Mouse (Mus musculus): ENCODE results near the gene Srrm2. TPM values are rescaled to one million over a fixed set of nuclear protein-coding genes. Genes with fewer than 3 reads are reported as not detected.

The Srrm2 gene
- polyA plus RNA-seq, 1 experiment from 2014 or later, result 501 TPM

GRCm38 (mm10) chr17:23789749-23790268 lies 523 bp upstream of the Srrm2 start:
- no peaks in the 10 kb centered on the region for H3K27me3 ChIP-seq (replicated peaks)
- no peaks in the 10 kb centered on the region for H3K9me3 ChIP-seq
- H3K4me3 ChIP-seq (replicated peaks), result peak overlapping the region; percentile 46
- H3K4me1 ChIP-seq, result peaks cover 10% of the 10 kb centered on the region
- no peak for ATAC-seq (ENCODE audit: insufficient read depth, low FRiP score, low read depth)
- peak overlapping the region; percentile 67 for H3K4me2 ChIP-seq
- peak overlapping the region; percentile 62; the same call in 1 of the 2 replicates for H3K27ac ChIP-seq
- 18% methylated on average over 8 of the region's 8 CpGs for WGBS
- no peak overlapping the region for H3K9ac ChIP-seq
- no peaks in the 10 kb centered on the region for H3K36me3 ChIP-seq

- Histone ChIP-seq H3K27me3 (replicated peaks) (no peaks in the 10 kb centered on the region), H3K36me3 (no peaks in the 10 kb centered on the region), H3K4me3 (replicated peaks) (peak overlapping the region; percentile 46; the same call in 1 of the 2 replicates), H3K9me3 (no peaks in the 10 kb centered on the region), H3K4me2 (peak overlapping the region; percentile 67), H3K27ac (0 out of 2 replicates have a peak overlapping the region, but pooled peaks have one; percentile 62), H3K9ac (no peak overlapping the region), H3K4me1 (peaks cover 10% of the 10 kb centered on the region)
- 48% methylated on average over 2 of the region's 2 CpGs for WGBS
- ATAC-seq (ENCODE audit: insufficient read depth, low FRiP score, low read depth), result no peak
Observed at GRCm38 (mm10) chr17:23791079-23791357, 686 bp downstream of the Srrm2 start.

GRCm38 (mm10) chr17:23795323-23795722 lies 5.0 kb downstream of the Srrm2 start:
- Histone ChIP-seq H3K27ac (no peak overlapping the region), H3K4me3 (replicated peaks) (no peak overlapping the region), H3K36me3 (no peaks in the 10 kb centered on the region), H3K9me3 (no peaks in the 10 kb centered on the region), H3K4me2 (no peak overlapping the region), H3K4me1 (peaks cover 5% of the 10 kb centered on the region; the same call in 1 of the 2 replicates), H3K27me3 (replicated peaks) (no peaks in the 10 kb centered on the region), H3K9ac (no peak overlapping the region)
- 89% methylated on average over 8 of the region's 8 CpGs for WGBS
- no peak for ATAC-seq (ENCODE audit: insufficient read depth, low FRiP score, low read depth)

- Histone ChIP-seq H3K4me3 (replicated peaks) (no peak overlapping the region), H3K36me3 (no peaks in the 10 kb centered on the region), H3K9ac (no peak overlapping the region), H3K27ac (no peak overlapping the region), H3K27me3 (replicated peaks) (no peaks in the 10 kb centered on the region), H3K4me1 (no peaks in the 10 kb centered on the region), H3K4me2 (no peak overlapping the region), H3K9me3 (no peaks in the 10 kb centered on the region)
- ATAC-seq (ENCODE audit: insufficient read depth, low FRiP score, low read depth), result no peak
- 70% methylated on average over 7 of the region's 7 CpGs for WGBS
Observed at GRCm38 (mm10) chr17:23797316-23797715, 7.0 kb downstream of the Srrm2 start.

GRCm38 (mm10) chr17:23801627-23802026 lies 11.3 kb downstream of the Srrm2 start:
- H3K9me3 ChIP-seq, result no peaks in the 10 kb centered on the region
- 91% methylated on average over 10 of the region's 10 CpGs for WGBS
- no peak overlapping the region for H3K4me2 ChIP-seq
- no peak for ATAC-seq (ENCODE audit: insufficient read depth, low FRiP score, low read depth)
- no peaks in the 10 kb centered on the region for H3K36me3 ChIP-seq
- H3K9ac ChIP-seq, result no peak overlapping the region
- no peaks in the 10 kb centered on the region for H3K27me3 ChIP-seq (replicated peaks)
- no peaks in the 10 kb centered on the region for H3K4me1 ChIP-seq
- H3K27ac ChIP-seq, result no peak overlapping the region
- H3K4me3 ChIP-seq (replicated peaks), result no peak overlapping the region

- H3K27ac ChIP-seq, result peak overlapping the region; percentile 97
- WGBS, result under 1% methylated on average over 60 of the region's 60 CpGs
- H3K27me3 ChIP-seq (replicated peaks), result no peaks in the 10 kb centered on the region
- peak overlapping the region; percentile 99 for H3K4me3 ChIP-seq (replicated peaks)
- H3K9me3 ChIP-seq, result no peaks in the 10 kb centered on the region
- peak overlapping the region; percentile 95 for H3K9ac ChIP-seq
- H3K36me3 ChIP-seq, result peaks cover under 1% of the 10 kb centered on the region; the same call in 1 of the 2 replicates
- peak overlapping the region; percentile 69 for H3K4me2 ChIP-seq
- ATAC-seq (ENCODE audit: insufficient read depth, low FRiP score, low read depth), result peak; percentile 98
- peaks cover 5% of the 10 kb centered on the region for H3K4me1 ChIP-seq
Observed at GRCm38 (mm10) chr17:23802746-23803365, 12.5 kb downstream of the Srrm2 start.

GRCm38 (mm10) chr17:23803366-23804041 lies 13.2 kb downstream of the Srrm2 start:
- H3K27ac ChIP-seq, result peak overlapping the region; percentile 97
- H3K27me3 ChIP-seq (replicated peaks), result no peaks in the 10 kb centered on the region
- peak overlapping the region; percentile 59 for H3K4me2 ChIP-seq
- H3K36me3 ChIP-seq, result peaks cover 6% of the 10 kb centered on the region
- peaks cover 5% of the 10 kb centered on the region for H3K4me1 ChIP-seq
- under 1% methylated on average over 65 of the region's 83 CpGs for WGBS
- H3K4me3 ChIP-seq (replicated peaks), result peak overlapping the region; percentile 99
- no peaks in the 10 kb centered on the region for H3K9me3 ChIP-seq
- peak; percentile 45 for ATAC-seq (ENCODE audit: insufficient read depth, low FRiP score, low read depth)
- peak overlapping the region; percentile 95 for H3K9ac ChIP-seq

GRCm38 (mm10) chr17:23804426-23805085 lies 14.2 kb downstream of the Srrm2 start:
- H3K4me3 ChIP-seq (replicated peaks), result peak overlapping the region; percentile 99
- peak overlapping the region; percentile 95; the same call in 1 of the 2 replicates for H3K9ac ChIP-seq
- 1% methylated on average over 8 of the region's 8 CpGs for whole genome bisulfite sequencing
- ATAC-seq (ENCODE audit: insufficient read depth, low FRiP score, low read depth), result no peak
- H3K36me3 ChIP-seq, result peaks cover 16% of the 10 kb centered on the region
- H3K27me3 ChIP-seq (replicated peaks), result no peaks in the 10 kb centered on the region
- peak overlapping the region; percentile 59 for H3K4me2 ChIP-seq
- H3K4me1 ChIP-seq, result peaks cover 5% of the 10 kb centered on the region
- H3K27ac ChIP-seq, result no peak overlapping the region
- H3K9me3 ChIP-seq, result no peaks in the 10 kb centered on the region

- ATAC-seq (ENCODE audit: insufficient read depth, low FRiP score, low read depth), result no peak
- Histone ChIP-seq H3K27ac (peak overlapping the region; percentile 40; the same call in 1 of the 2 replicates), H3K27me3 (replicated peaks) (no peaks in the 10 kb centered on the region), H3K4me1 (peaks cover 5% of the 10 kb centered on the region), H3K4me3 (replicated peaks) (0 out of 2 replicates have a peak overlapping the region, but pooled peaks have one; percentile 11), H3K4me2 (peak overlapping the region; percentile 59), H3K9me3 (no peaks in the 10 kb centered on the region), H3K9ac (no peak overlapping the region), H3K36me3 (peaks cover 34% of the 10 kb centered on the region)
- 66% methylated on average over 25 of the region's 25 CpGs for WGBS
Observed at GRCm38 (mm10) chr17:23806867-23807266, 16.5 kb downstream of the Srrm2 start.

- Histone ChIP-seq H3K9me3 (no peaks in the 10 kb centered on the region), H3K36me3 (peaks cover 41% of the 10 kb centered on the region)
Observed at GRCm38 (mm10) chr17:23807918-23808317, 17.6 kb downstream of the Srrm2 start.

GRCm38 (mm10) chr17:23815641-23816040 lies 25.3 kb downstream of the Srrm2 start:
- H3K4me2 ChIP-seq, result no peak overlapping the region
- no peak overlapping the region for H3K9ac ChIP-seq
- no peaks in the 10 kb centered on the region for H3K9me3 ChIP-seq
- H3K36me3 ChIP-seq, result peaks cover 86% of the 10 kb centered on the region
- 0 out of 2 replicates have a peak, but pooled peaks have one; percentile 4 for ATAC-seq (ENCODE audit: insufficient read depth, low FRiP score, low read depth)
- no peak overlapping the region for H3K4me3 ChIP-seq (replicated peaks)
- WGBS, result 98% methylated on average over 16 of the region's 16 CpGs
- no peaks in the 10 kb centered on the region for H3K27me3 ChIP-seq (replicated peaks)
- no peaks in the 10 kb centered on the region for H3K4me1 ChIP-seq
- H3K27ac ChIP-seq, result no peak overlapping the region

More at GRCm38 (mm10) chr17:23807918-23808317, 17.6 kb downstream of the Srrm2 start:
- Histone ChIP-seq H3K27ac (no peak overlapping the region), H3K4me3 (replicated peaks) (no peak overlapping the region), H3K4me2 (no peak overlapping the region), H3K27me3 (replicated peaks) (no peaks in the 10 kb centered on the region), H3K9ac (no peak overlapping the region), H3K4me1 (peaks cover 5% of the 10 kb centered on the region)
- ATAC-seq (ENCODE audit: insufficient read depth, low FRiP score, low read depth), result no peak
- 91% methylated on average over 3 of the region's 3 CpGs for WGBS

- Histone ChIP-seq H3K9ac (no peak overlapping the region), H3K4me3 (replicated peaks) (no peak overlapping the region), H3K4me2 (no peak overlapping the region), H3K4me1 (no peaks in the 10 kb centered on the region), H3K27me3 (replicated peaks) (no peaks in the 10 kb centered on the region), H3K36me3 (peaks cover 97% of the 10 kb centered on the region), H3K27ac (no peak overlapping the region), H3K9me3 (no peaks in the 10 kb centered on the region)
- no peak for ATAC-seq (ENCODE audit: insufficient read depth, low FRiP score, low read depth)
- WGBS, result 96% methylated on average over 8 of the region's 8 CpGs
Observed at GRCm38 (mm10) chr17:23818579-23818978, 28.2 kb downstream of the Srrm2 start.

Measured in stomach, embryonic 15.5 days (tissue).